Mouse (Mus musculus) c-Kit-positive CD71-positive TER-119-positive erythroid progenitor cells, embryonic 14.5 days (primary cell): Measurements from ENCODE around the gene Nrde2.
A peak's percentile ranks its signal among the peaks of the same experiment; 100 is the strongest.

Source experiments
- DNase-seq: peaks from one replicate; pipeline ENCODE4 v3.0.0-alpha.2; 2013; ENCODE audit warnings: low spot score

Nrde2 gene

DNA sequence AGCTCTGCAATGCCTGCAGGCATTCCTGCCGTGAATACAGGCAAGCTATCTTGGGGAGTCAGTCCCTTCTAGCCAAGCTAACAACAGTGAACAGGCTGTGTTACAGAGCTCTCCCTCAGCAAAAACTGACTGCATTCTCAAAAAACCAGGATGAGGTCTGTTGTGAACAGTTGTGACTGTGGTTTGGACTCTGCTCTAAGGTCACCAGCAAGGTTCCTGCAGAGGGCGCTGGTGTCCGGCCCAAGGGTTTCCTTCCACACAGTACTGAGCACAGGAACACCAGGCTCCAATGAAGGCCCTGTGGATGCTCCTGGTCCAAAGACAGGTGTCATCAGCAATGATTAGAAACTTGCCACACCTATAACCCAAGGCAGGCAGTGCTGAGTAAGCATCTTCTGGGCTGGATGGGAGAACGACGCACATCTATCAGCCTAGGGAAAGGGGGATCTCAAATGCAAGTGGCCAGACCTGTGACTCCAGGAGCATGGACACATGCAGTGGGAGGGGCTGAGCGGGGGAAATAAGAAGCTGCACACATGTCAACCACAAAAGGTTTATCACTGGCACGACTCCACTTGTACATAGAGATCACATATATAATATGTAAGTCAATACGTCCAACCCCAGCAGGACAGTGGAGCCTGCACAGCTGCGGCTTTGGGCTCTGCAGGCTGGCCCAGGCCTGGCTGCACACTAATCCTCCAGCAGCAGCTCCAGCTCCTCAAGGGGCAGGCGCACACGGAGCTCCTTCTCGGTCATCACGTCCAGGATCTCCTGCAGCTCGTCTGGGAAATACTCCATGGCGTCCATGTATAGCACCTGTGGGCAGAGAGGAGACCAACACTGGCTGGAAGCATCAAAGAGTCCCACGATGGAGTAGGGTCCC, 34.3 kb downstream of the Nrde2 start:
- DNase-seq, result no peak

DNA sequence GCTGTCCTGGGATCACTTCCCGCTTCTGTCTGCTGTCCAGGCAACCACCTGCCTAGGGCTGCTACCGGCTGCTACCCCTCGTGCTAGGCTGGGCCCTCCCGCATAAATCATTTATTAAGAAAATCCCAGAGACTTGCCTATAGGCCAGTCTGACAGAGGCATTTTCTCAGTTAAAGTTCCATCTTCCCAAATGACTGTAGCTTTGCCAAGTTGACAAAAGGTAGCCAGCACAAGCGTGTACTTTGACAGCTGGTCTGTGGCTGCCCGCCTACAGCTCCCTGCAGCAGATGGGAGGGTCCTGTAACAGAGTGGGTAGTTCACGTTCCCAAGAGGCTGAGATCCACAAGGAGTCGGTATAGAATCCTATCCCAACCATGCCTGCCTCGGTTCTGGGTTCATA, 36.0 kb downstream of the Nrde2 start:
- DNase-seq, result no peak

- no peak for DNase-seq
Observed at GRCm38 (mm10) chr12:100122921-100123381, 36.5 kb downstream of the Nrde2 start.

- no peak for DNase-seq
Observed at GRCm38 (mm10) chr12:100115982-100116381, 43.5 kb downstream of the Nrde2 start.

DNA sequence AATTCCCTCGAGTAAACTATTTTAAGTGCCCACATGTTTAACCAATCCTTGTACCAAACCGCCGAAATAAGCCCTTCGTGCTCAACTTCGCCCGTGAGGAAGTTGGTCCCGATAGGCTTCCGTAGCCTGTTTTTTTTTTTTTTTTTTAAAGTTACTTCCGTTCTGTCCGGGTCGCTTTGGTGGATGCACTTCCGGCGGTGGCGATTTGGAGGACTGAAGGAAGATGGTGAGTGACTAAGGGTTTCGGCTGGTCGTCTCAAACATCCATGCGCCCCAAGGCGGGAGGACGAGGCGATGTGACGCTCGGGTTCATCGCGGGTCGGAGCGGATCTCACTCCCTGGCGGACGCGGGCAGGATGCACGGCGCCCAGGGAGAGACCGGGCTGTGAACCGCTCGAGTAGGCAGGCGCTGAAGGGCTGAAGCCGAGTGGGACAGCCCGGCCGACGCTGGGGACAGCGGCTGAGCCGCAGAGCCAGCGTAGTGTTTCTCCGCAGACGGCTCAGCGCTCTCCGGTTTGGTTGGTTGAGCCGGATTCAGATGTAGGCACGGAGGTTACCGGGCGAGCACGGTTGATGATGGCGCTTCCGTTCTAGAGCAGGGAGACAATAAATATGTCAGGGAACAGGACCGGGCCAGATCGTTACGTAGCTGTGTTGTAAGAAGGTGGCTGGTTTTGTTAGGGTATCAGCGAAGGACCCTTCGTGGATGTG, 49.3 kb downstream of the Nrde2 start, which contains the start of gene Psmc1:
Gene Psmc1 (plus strand): TSS at position 169 of the 711 bp plus-strand sequence.
- peak; percentile 90 for DNase-seq

GRCm38 (mm10) chr12:100107436-100107835, 52.0 kb downstream of the Nrde2 start:
- no peak for DNase-seq

DNA sequence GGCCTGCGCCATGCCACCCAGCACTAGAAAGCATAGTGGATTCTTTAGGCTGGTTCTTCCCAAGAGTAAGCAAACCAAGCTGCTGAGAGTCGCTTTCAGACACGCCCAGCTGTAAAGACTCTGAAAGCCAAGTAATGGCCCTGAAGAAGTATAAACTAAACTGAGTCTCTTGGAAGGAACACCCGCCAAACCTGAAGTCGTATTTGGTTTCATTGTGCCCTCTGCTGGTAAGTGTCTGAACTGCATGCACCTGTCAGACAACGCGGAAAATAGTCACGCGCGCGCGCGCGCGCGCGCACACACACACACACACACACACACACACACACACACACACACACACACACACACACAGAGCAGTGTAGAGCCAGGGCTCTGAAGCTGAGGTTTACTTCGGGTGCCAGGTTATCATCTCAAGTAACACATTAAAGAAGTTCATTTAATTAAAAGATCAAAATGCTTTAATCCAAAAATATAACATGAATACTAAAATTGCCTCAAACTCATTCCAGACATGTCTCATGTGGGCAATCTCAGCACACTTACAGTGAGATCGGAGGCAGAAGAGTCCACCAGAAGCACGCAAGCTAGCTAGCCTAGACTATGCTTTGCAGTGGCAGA, 53.1 kb downstream of the Nrde2 start:
- DNase-seq, result peak; percentile 72

DNA sequence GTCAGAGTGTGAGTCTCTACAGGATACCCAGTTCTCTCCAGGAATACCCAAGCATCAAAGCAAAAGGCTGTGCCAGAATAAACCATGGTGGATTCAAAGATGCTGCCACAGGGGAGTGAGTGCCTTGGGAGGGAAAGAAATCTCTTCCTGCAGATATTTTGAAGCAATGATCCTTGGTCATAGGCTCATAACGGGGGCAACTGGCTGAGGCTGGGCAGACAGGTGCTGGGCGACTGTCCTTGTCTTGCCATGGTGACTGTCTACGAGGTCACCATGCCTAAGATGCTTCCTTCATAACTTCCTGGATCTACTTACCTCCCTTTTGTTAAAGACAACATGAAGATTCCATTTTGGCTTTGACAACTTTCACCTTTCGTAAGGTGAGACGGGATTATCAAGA, 54.9 kb downstream of the Nrde2 start:
- no peak for DNase-seq

DNA sequence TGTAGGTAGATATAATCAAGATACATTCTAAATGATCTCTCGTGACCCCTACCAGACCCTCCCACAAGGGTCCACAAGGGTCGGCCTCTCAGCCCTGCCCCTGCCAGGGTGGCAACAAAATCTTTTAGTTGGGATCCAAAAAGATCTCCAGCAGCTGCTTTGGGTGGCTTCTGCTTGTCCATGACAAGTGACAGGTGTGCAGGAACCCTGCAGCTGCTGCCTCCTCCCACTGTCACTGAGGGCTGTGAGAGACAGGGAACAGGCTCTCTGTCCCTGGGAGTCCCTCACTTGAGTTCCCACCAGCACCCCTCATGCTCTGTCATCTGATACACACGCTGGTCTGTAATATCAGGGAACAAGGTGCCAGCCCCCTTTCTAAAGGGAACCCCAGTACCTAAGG, 57.8 kb downstream of the Nrde2 start:
- no peak for DNase-seq

DNA sequence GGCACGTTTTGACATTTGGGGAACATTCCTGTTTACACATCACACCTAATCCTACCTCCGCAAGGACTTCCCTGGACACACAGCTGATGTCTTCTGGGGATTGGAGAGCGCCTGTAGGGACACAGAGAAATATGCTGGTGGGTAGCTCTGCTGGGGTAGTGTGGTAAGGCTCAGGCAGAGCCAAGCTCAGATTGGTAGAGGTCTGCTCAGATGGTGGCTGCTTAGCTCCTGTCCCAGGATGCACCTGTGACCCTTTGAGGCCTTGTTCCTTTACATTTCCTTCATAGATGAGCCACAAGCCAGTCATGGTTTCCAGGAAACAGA, 58.8 kb downstream of the Nrde2 start:
- DNase-seq, result no peak

- DNase-seq, result no peak
Observed at GRCm38 (mm10) chr12:100099971-100100706, 59.3 kb downstream of the Nrde2 start.

DNA sequence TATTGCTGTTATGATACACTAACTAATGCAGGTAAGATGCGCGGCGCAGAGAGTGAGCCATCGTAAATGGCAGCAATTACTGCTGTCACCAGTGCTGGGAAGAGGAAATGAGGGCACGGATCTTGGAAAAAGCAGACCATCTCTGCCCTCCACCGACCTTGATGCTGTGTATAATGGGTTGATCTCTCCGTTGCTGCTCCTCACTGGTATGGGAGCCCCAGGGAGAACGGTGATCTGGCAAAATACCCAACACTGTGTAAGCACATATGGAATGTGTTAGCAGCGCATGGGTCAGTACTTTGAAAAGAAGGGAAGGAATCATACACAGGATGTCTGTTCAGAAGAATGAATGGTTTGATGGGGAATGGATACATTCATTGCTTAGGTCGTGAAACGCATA, 66.4 kb downstream of the Nrde2 start:
- no peak for DNase-seq

GRCm38 (mm10) chr12:100090750-100091149, 68.7 kb downstream of the Nrde2 start:
- DNase-seq, result no peak

DNA sequence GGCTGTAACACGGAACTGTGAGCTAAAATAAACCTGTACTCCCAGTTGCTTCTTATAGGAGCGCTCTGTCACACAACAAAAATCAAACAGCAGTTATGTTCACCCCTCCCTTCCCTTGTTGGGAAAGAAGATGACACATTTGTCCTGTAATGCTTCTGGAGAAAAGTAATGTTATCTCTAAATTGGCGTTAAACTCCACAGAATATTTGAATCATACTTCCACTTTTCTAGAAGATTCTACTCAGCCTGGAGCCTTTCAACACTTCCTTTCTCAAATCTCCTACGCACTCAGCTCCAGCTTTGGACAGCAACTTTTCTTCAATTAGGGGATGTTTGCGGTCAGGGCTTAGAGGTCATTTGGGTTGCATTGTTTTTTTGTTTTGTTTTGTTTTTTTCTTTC, 70.2 kb downstream of the Nrde2 start:
- DNase-seq, result no peak

GRCm38 (mm10) chr12:100088026-100088425, 71.4 kb downstream of the Nrde2 start:
- DNase-seq, result no peak

GRCm38 (mm10) chr12:100079636-100080286, 79.7 kb downstream of the Nrde2 start:
- no peak for DNase-seq

GRCm38 (mm10) chr12:100075715-100076114, 83.7 kb downstream of the Nrde2 start:
- DNase-seq, result no peak
